Mouse (Mus musculus): ENCODE results near the gene Fxyd5. TPM values are rescaled to one million over a fixed set of nuclear protein-coding genes. Genes with fewer than 3 reads are reported as not detected.

Fxyd5 gene
- polyA plus RNA-seq (2012; rRNA removed): 8.3 and 12.1 TPM in 2 replicates

- peaks cover 9% of the 10 kb centered on the region for H3K4me1 ChIP-seq (ENCODE audit: control insufficient read depth, insufficient read depth, low read length)
- H3K36me3 ChIP-seq (ENCODE audit: control insufficient read depth, insufficient read depth, low read length): no peaks in the 10 kb centered on the region
- TF ChIP-seq CTCF (IDR thresholded peaks at IDR 0.05; ENCODE audit: control insufficient read depth, insufficient read depth, insufficient replicate concordance, low read depth, low read length): no peak
- no peak for TF ChIP-seq POLR2A (IDR thresholded peaks at IDR 0.05; ENCODE audit: control insufficient read depth, low read depth, low read length)
- no peaks in the 10 kb centered on the region for H3K27me3 ChIP-seq (ENCODE audit: control insufficient read depth, insufficient read depth, low read length)
- H3K27ac ChIP-seq (ENCODE audit: control insufficient read depth, insufficient read depth, low read depth, low read length): no peak within 1 kb of the TSS
- peak within 1 kb of the TSS; percentile 21 for H3K4me3 ChIP-seq (ENCODE audit: control insufficient read depth, low read depth, low read length)
These were observed at the start of gene Fxyd5 for GRCm38 (mm10) chr7:31042431-31042910. TSS of gene Fxyd5 (minus strand) at chr7:31042481.

GRCm38 (mm10) chr7:31089721-31090120 is 47.4 kb upstream of the Fxyd5 start:
- H3K36me3 ChIP-seq (ENCODE audit: control insufficient read depth, insufficient read depth, low read length): no peaks in the 10 kb centered on the region
- no peaks in the 10 kb centered on the region; the same call in 1 of the 2 replicates for H3K4me1 ChIP-seq (ENCODE audit: control insufficient read depth, insufficient read depth, low read length)
- H3K27me3 ChIP-seq (ENCODE audit: control insufficient read depth, insufficient read depth, low read length): no peaks in the 10 kb centered on the region
- H3K27ac ChIP-seq (ENCODE audit: control insufficient read depth, insufficient read depth, low read depth, low read length): no peak overlapping the region
- H3K4me3 ChIP-seq (ENCODE audit: control insufficient read depth, low read depth, low read length): no peak overlapping the region
- no peak for TF ChIP-seq POLR2A (IDR thresholded peaks at IDR 0.05; ENCODE audit: control insufficient read depth, low read depth, low read length)
- no peak for TF ChIP-seq CTCF (IDR thresholded peaks at IDR 0.05; ENCODE audit: control insufficient read depth, insufficient read depth, insufficient replicate concordance, low read depth, low read length)

- Histone ChIP-seq H3K36me3 (ENCODE audit: control insufficient read depth, insufficient read depth, low read length) (no peaks in the 10 kb centered on the region), H3K27me3 (ENCODE audit: control insufficient read depth, insufficient read depth, low read length) (no peaks in the 10 kb centered on the region), H3K27ac (ENCODE audit: control insufficient read depth, insufficient read depth, low read depth, low read length) (no peak overlapping the region), H3K4me3 (ENCODE audit: control insufficient read depth, low read depth, low read length) (no peak overlapping the region), H3K4me1 (ENCODE audit: control insufficient read depth, insufficient read depth, low read length) (peaks cover 1% of the 10 kb centered on the region)
- TF ChIP-seq CTCF (IDR thresholded peaks at IDR 0.05; ENCODE audit: control insufficient read depth, insufficient read depth, insufficient replicate concordance, low read depth, low read length): no peak
- no peak for TF ChIP-seq POLR2A (IDR thresholded peaks at IDR 0.05; ENCODE audit: control insufficient read depth, low read depth, low read length)
These were observed 45.9 kb upstream of the Fxyd5 start for GRCm38 (mm10) chr7:31088206-31088605.

- TF ChIP-seq POLR2A (IDR thresholded peaks at IDR 0.05; ENCODE audit: control insufficient read depth, low read depth, low read length) (no peak), CTCF (IDR thresholded peaks at IDR 0.05; ENCODE audit: control insufficient read depth, insufficient read depth, insufficient replicate concordance, low read depth, low read length) (no peak)
- Histone ChIP-seq H3K4me3 (ENCODE audit: control insufficient read depth, low read depth, low read length) (no peak overlapping the region), H3K27me3 (ENCODE audit: control insufficient read depth, insufficient read depth, low read length) (no peaks in the 10 kb centered on the region), H3K36me3 (ENCODE audit: control insufficient read depth, insufficient read depth, low read length) (no peaks in the 10 kb centered on the region), H3K4me1 (ENCODE audit: control insufficient read depth, insufficient read depth, low read length) (peaks cover 3% of the 10 kb centered on the region), H3K27ac (ENCODE audit: control insufficient read depth, insufficient read depth, low read depth, low read length) (no peak overlapping the region)
These were observed 45.0 kb upstream of the Fxyd5 start for GRCm38 (mm10) chr7:31087262-31087661.

- TF ChIP-seq POLR2A (IDR thresholded peaks at IDR 0.05; ENCODE audit: control insufficient read depth, low read depth, low read length) (no peak), CTCF (IDR thresholded peaks at IDR 0.05; ENCODE audit: control insufficient read depth, insufficient read depth, insufficient replicate concordance, low read depth, low read length) (no peak)
- Histone ChIP-seq H3K4me1 (ENCODE audit: control insufficient read depth, insufficient read depth, low read length) (peaks cover 3% of the 10 kb centered on the region), H3K36me3 (ENCODE audit: control insufficient read depth, insufficient read depth, low read length) (no peaks in the 10 kb centered on the region), H3K27ac (ENCODE audit: control insufficient read depth, insufficient read depth, low read depth, low read length) (no peak overlapping the region), H3K4me3 (ENCODE audit: control insufficient read depth, low read depth, low read length) (no peak overlapping the region), H3K27me3 (ENCODE audit: control insufficient read depth, insufficient read depth, low read length) (no peaks in the 10 kb centered on the region)
These were observed 44.0 kb upstream of the Fxyd5 start for GRCm38 (mm10) chr7:31086175-31086755.

- H3K4me3 ChIP-seq (ENCODE audit: control insufficient read depth, low read depth, low read length): no peak overlapping the region
- no peaks in the 10 kb centered on the region for H3K27me3 ChIP-seq (ENCODE audit: control insufficient read depth, insufficient read depth, low read length)
- H3K27ac ChIP-seq (ENCODE audit: control insufficient read depth, insufficient read depth, low read depth, low read length): no peak overlapping the region
- no peaks in the 10 kb centered on the region for H3K36me3 ChIP-seq (ENCODE audit: control insufficient read depth, insufficient read depth, low read length)
- H3K4me1 ChIP-seq (ENCODE audit: control insufficient read depth, insufficient read depth, low read length): peaks cover 3% of the 10 kb centered on the region
- TF ChIP-seq CTCF (IDR thresholded peaks at IDR 0.05; ENCODE audit: control insufficient read depth, insufficient read depth, insufficient replicate concordance, low read depth, low read length) (no peak), POLR2A (IDR thresholded peaks at IDR 0.05; ENCODE audit: control insufficient read depth, low read depth, low read length) (no peak)
These were observed 42.9 kb upstream of the Fxyd5 start for GRCm38 (mm10) chr7:31085171-31085570.

- Histone ChIP-seq H3K36me3 (ENCODE audit: control insufficient read depth, insufficient read depth, low read length) (no peaks in the 10 kb centered on the region), H3K27ac (ENCODE audit: control insufficient read depth, insufficient read depth, low read depth, low read length) (no peak overlapping the region), H3K27me3 (ENCODE audit: control insufficient read depth, insufficient read depth, low read length) (no peaks in the 10 kb centered on the region), H3K4me1 (ENCODE audit: control insufficient read depth, insufficient read depth, low read length) (peaks cover 3% of the 10 kb centered on the region), H3K4me3 (ENCODE audit: control insufficient read depth, low read depth, low read length) (no peak overlapping the region)
- TF ChIP-seq CTCF (IDR thresholded peaks at IDR 0.05; ENCODE audit: control insufficient read depth, insufficient read depth, insufficient replicate concordance, low read depth, low read length) (no peak), POLR2A (IDR thresholded peaks at IDR 0.05; ENCODE audit: control insufficient read depth, low read depth, low read length) (no peak)
These were observed 41.9 kb upstream of the Fxyd5 start for GRCm38 (mm10) chr7:31084140-31084539.
